Mouse (Mus musculus) effector memory CD4-positive, alpha-beta T cell, adult 5 months (primary cell): Measurements from ENCODE around the gene Gm17542. TPM values are rescaled to one million over a fixed set of nuclear protein-coding genes. Genes with fewer than 3 reads are reported as not detected.

Experiments
- polyA plus RNA-seq: library from polyadenylated mRNA; unstranded; fragments of 100-300 nt; shearing (Covaris generic); gene quantifications from one replicate; pipeline ENCODE4 v1.2.1, GENCODE M21; 2017

Gm17542 gene
- polyA plus RNA-seq = not detected

DNA sequence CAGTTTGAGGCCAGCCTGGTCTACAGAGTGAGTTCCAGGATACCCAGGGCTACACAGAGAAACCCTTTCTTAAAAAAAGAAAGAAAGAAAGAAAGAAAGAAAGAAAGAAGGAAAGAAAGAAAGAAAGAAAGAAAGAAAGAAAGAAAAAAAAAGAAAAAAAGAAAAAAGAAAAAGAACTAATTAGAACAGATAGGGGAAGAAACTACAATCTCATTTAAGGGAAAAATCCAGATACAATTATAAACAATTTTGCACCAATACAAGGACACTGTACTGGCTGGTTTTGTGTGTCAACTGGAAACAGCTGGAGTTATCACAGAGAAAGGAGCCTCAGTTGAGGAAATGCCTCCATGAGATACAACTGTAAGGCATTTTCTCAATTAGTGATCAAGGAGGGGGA, at the start of gene Gm17542:
Gm17542 (minus strand) TSS at position 101 of the 400 bp plus-strand sequence.

GRCm38 (mm10) chr10:58675533-58675932, 42.5 kb downstream of the Gm17542 start, which contains the start of gene Edar:
Edar (minus strand) TSS chr10:58675654.

Other genes starting within 250 kb of the Gm17542 start
- 1.8 TPM for gene Ccdc138, start 220.3 kb downstream of the Gm17542 start, polyA plus RNA-seq
- not detected for gene Edar, start 42.6 kb downstream of the Gm17542 start, polyA plus RNA-seq
- gene Sh3rf3, start 95.1 kb upstream of the Gm17542 start, polyA plus RNA-seq = not detected